Mouse (Mus musculus): ENCODE results near the gene Pkp4. TPM values are rescaled to one million over a fixed set of nuclear protein-coding genes. Genes with fewer than 3 reads are reported as not detected.

The Pkp4 gene
- total RNA-seq (2023) = 1 to 10 TPM; 6.9 to 7.9 TPM

GRCm38 (mm10) chr2:59160605-59160963 lies at the start of gene Pkp4, which contains the start of gene Ccdc148:
Gene Pkp4, plus strand, starts transcription at chr2:59160850.
Gene Ccdc148, minus strand, starts transcription at chr2:59160683.

Other genes with a start within 250 kb of the Pkp4 start
- gene Ccdc148, start 167 bp upstream of the Pkp4 start, total RNA-seq (2023) = not detected

Measured in neutrophil, adult 83 days (primary cell).